Mouse (Mus musculus): ENCODE data around the gene 1700010I14Rik.

DNA sequence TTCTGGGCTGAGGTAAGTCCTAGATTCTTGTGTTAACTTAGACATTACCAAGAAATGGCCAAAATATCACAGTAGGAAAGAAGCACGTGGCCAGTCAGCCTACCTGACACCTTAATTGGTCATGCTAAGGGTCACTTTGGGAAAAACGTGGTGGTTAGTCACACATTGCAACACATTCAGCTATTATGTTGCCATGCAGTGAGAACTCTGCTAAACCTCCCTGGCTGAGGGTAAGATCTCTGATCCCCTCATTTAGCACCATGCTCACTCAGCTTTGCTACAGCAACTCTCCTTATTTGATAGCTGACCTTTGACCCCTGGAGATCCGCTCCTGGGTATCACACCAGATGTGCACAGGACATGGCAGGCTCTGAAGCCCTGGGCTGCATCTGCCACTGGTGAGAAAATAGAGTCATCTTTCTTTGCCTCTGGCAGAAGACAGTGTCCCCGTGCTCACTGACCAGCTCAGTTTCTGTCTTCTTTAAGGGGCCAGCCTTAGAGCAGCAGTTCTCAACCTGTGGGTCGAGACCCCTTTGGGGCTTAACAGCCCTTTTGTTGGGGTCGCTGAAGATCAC lies 13.2 kb upstream of the 1700010I14Rik start:
- TF ChIP-seq CTCF (IDR thresholded peaks at IDR 0.05; ENCODE audit: control insufficient read depth, insufficient read depth, insufficient replicate concordance, low read depth, low read length) (no peak), POLR2A (IDR thresholded peaks at IDR 0.05; ENCODE audit: control insufficient read depth, low read depth, low read length) (no peak)
